Mouse (Mus musculus) G1E (cell line): ENCODE data around the gene Tmem104. TPM values are rescaled to one million over a fixed set of nuclear protein-coding genes. Genes with fewer than 3 reads are reported as not detected.

ENCODE experiments used
- ATAC-seq: 2 replicates; pipeline ENCODE4 v1.8.0; 2016; ENCODE audit warnings: mild to moderate bottlenecking; ENCODE audit not compliant: insufficient number of reproducible peaks, poor library complexity, low FRiP score, severe bottlenecking; ENCODE audit errors: extremely low read depth
- DNase-seq: peaks from one replicate; pipeline ENCODE4 v3.0.0; 2012; ENCODE audit warnings: low spot score
- H3K27me3 ChIP-seq: 2 replicates; pipeline ENCODE4 v1.6.1; 2012; ENCODE audit warnings: mild to moderate bottlenecking, low read length, inconsistent platforms; ENCODE audit not compliant: insufficient read depth
- H3K36me3 ChIP-seq: replicated peaks from 2 replicates; pipeline ENCODE3; 2012; ENCODE audit warnings: mild to moderate bottlenecking, inconsistent platforms
- H3K4me1 ChIP-seq: 2 replicates; pipeline ENCODE4 v1.6.1; 2012; ENCODE audit warnings: low read depth, low read length, inconsistent platforms, mixed read lengths; ENCODE audit not compliant: insufficient read depth
- H3K4me3 ChIP-seq: 2 replicates; pipeline ENCODE4 v1.5.1; 2012; ENCODE audit warnings: low read depth, mild to moderate bottlenecking, inconsistent platforms, low read length, moderate library complexity, mixed read lengths
- H3K9me3 ChIP-seq: replicated peaks from 2 replicates; pipeline ENCODE4 v1.6.1; 2012; ENCODE audit warnings: inconsistent platforms
- CTCF ChIP-seq: IDR thresholded peaks from 2 replicates; pipeline ENCODE4 v1.5.1; 2012; ENCODE audit warnings: low read depth, low read length, inconsistent platforms, mixed read lengths
- GATA1 ChIP-seq: IDR thresholded peaks from 2 replicates; pipeline ENCODE4 v1.6.1; 2012; ENCODE audit warnings: borderline replicate concordance, low read length, inconsistent platforms, mixed read lengths
- GATA2 ChIP-seq: IDR thresholded peaks from 2 replicates; pipeline ENCODE4 v1.6.1; 2012; ENCODE audit warnings: low read depth, low read length, inconsistent platforms, borderline replicate concordance
- POLR2AphosphoS5 ChIP-seq: IDR thresholded peaks from 2 replicates; pipeline ENCODE4 v1.6.1; 2012; ENCODE audit warnings: low read depth, low read length, inconsistent platforms; ENCODE audit not compliant: insufficient replicate concordance
- TAL1 ChIP-seq: conservative IDR thresholded peaks from 2 replicates; pipeline ENCODE4 v1.6.1; 2012; ENCODE audit warnings: low read depth, low read length, inconsistent platforms, mixed read lengths
- polyA plus RNA-seq: library from polyadenylated mRNA; stranded (reverse); fragments of >175 nt; gene quantifications from 2 replicates; pipeline ENCODE4 v1.2.3, GENCODE M21; 2012
- total RNA-seq, 2 experiments: library from RNA; stranded (forward) in 1 of 2; stranded (reverse) in 1 of 2; fragments of 200-1000 nt in 1 of 2; fragments of >200 nt in 1 of 2; fragmentation: Nextera tagmentation in 1 of 2; gene quantifications; 2 replicates each; pipeline ENCODE4 v1.2.3; 2014 to 2017

Gene Tmem104
- total and polyA plus RNA-seq, 3 experiments: 2.6 to 23.2 (median 14.7) TPM

DNA sequence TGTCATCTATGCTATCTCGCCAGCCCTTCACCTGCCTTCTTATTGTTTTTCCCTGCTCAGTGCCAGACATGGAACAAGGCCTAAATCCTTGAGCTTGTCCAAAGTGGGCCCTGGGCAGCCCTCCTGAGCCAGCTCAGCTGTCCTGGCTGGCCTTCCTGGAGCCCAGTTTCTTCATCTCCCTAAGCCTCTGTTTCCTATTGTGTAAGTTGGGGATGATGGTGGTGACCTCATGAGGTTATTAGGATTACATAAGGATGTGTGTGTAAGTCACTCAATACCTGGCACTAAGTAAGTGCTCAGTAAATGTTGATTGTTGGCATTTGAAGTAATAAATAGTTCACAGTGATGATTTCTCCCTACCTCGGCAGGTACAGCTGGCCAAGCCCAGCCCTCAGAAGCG lies 20.5 kb upstream of the Tmem104 start:
- ATAC-seq (no peak), DNase-seq (no peak)
- Histone ChIP-seq H3K9me3 (no peaks in the 10 kb centered on the region), H3K4me1 (peaks cover 74% of the 10 kb centered on the region), H3K27me3 (no peaks in the 10 kb centered on the region), H3K4me3 (no peak overlapping the region; the same call in 1 of the 2 replicates), H3K36me3 (peaks cover 70% of the 10 kb centered on the region)
- TF ChIP-seq TAL1 (no peak), POLR2AphosphoS5 (no peak), GATA1 (no peak), GATA2 (no peak), CTCF (no peak)

DNA sequence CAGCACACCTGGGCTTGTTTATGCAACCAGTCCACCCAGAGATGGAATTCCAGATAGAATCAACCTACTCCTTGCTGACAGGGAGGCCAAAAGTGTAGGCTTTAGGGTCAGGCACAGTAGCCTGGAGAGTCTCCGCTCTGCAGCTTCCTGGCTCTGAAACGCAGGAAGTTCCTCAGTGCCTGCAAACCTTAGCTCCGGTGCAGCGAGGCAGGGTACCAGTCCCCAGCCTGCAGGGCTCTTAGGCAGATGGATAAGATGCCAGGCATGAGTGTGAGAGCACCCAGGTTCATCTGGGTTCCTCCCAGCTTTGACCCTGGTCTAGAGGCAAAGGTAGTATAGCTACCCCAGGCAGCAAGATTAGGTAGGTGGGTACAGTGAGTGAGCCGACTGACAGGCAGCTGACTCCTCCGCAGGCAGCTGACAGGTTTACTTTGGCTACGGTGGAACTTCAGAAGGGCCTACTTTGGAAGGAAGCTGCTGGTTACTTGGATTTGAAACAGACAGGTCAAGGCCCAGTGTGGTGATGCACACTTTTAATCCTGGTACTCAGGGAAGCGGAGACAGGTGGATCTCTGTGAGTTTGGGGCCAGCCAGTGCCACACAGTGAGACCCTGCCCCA lies 19.5 kb upstream of the Tmem104 start:
- no peak for TF ChIP-seq GATA1
- TF ChIP-seq GATA2: no peak
- TF ChIP-seq POLR2AphosphoS5: no peak
- no peak for TF ChIP-seq TAL1
- TF ChIP-seq CTCF: no peak
- ATAC-seq: no peak
- DNase-seq: no peak
- H3K36me3 ChIP-seq: peaks cover 80% of the 10 kb centered on the region
- H3K27me3 ChIP-seq: no peaks in the 10 kb centered on the region
- H3K4me1 ChIP-seq: peaks cover 74% of the 10 kb centered on the region
- H3K4me3 ChIP-seq: no peak overlapping the region; the same call in 1 of the 2 replicates
- no peaks in the 10 kb centered on the region for H3K9me3 ChIP-seq

DNA sequence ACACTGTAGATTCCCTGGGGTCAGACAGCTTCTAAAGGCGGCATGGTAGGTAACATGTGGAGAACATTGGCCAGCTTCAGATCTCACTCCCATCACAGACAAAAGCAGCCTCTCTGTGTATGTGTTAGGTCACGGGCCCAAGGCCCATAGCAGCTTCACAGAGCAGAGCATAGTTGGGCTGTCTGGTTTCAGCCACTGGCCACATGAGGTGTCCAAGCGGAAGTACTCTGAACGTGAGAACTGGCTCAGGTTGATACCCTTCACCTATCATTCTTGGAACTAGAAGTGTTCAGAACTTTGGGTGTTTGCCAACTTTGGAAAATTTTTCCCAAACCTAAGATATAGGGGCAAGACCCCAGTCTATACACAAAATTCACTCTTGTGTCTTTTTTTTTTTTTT lies 17.9 kb upstream of the Tmem104 start:
- Histone ChIP-seq H3K9me3 (no peaks in the 10 kb centered on the region), H3K4me3 (no peak overlapping the region), H3K27me3 (no peaks in the 10 kb centered on the region), H3K36me3 (peaks cover 97% of the 10 kb centered on the region), H3K4me1 (peaks cover 89% of the 10 kb centered on the region)
- DNase-seq: no peak
- no peak for TF ChIP-seq CTCF
- no peak for TF ChIP-seq TAL1
- TF ChIP-seq POLR2AphosphoS5: no peak
- no peak for TF ChIP-seq GATA1
- TF ChIP-seq GATA2: no peak
- no peak for ATAC-seq

DNA sequence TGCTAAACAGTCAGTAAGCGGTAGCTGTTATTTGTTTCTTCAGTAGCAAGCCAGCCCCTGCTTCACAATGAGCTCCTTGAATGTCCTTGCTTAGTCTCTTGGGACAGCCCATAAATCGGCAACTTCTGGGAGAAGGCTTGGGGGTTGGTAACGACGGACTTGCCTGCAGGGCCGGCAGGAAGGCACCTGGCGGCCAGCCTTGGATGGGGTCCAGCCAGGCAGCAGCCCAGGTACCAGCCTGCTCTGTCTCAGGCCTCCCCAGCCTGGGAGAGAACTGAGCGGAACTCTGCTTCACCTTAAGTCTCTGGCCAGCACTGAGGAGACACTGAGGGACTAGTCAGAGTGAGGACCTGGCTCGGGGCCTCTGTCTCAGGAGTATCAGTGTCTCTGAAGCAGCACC lies 16.2 kb upstream of the Tmem104 start:
- no peak overlapping the region; the same call in 1 of the 2 replicates for H3K4me3 ChIP-seq
- no peaks in the 10 kb centered on the region for H3K9me3 ChIP-seq
- H3K4me1 ChIP-seq: peaks cover 84% of the 10 kb centered on the region
- H3K27me3 ChIP-seq: no peaks in the 10 kb centered on the region
- H3K36me3 ChIP-seq: peaks cover 98% of the 10 kb centered on the region
- DNase-seq (no peak), ATAC-seq (no peak)
- no peak for TF ChIP-seq CTCF
- no peak for TF ChIP-seq GATA1
- no peak for TF ChIP-seq POLR2AphosphoS5
- no peak for TF ChIP-seq TAL1
- no peak for TF ChIP-seq GATA2

DNA sequence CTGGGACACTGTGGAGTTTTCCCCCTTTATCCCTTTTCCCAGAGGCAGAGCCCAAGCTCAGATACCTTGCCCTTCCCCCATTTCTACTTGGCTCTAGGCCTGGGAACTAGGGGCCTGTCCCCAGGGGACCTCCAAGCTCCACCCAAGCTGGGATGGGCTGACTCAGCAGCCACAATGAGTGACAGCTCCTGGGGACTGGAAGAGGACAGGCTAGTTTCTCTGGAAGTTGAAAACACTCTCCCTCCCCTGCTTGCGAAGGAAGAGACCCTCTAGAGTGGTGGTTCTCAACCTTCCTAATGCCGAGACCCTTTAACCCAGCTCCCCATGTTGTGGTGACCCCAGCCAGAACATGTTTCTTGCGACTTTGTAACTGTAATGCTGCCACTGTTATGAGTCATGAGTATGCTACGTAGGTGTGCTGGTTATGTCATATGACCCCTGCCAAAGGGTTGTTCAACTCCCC lies 14.4 kb upstream of the Tmem104 start:
- Histone ChIP-seq H3K36me3 (peaks cover 99% of the 10 kb centered on the region), H3K4me1 (peaks cover 80% of the 10 kb centered on the region), H3K4me3 (peak overlapping the region; percentile 28; the same call in 1 of the 2 replicates), H3K27me3 (no peaks in the 10 kb centered on the region), H3K9me3 (no peaks in the 10 kb centered on the region)
- DNase-seq (peak; percentile 81), ATAC-seq (peak; percentile 78)
- TF ChIP-seq GATA2 (no peak), CTCF (no peak), GATA1 (no peak), TAL1 (no peak), POLR2AphosphoS5 (no peak)

DNA sequence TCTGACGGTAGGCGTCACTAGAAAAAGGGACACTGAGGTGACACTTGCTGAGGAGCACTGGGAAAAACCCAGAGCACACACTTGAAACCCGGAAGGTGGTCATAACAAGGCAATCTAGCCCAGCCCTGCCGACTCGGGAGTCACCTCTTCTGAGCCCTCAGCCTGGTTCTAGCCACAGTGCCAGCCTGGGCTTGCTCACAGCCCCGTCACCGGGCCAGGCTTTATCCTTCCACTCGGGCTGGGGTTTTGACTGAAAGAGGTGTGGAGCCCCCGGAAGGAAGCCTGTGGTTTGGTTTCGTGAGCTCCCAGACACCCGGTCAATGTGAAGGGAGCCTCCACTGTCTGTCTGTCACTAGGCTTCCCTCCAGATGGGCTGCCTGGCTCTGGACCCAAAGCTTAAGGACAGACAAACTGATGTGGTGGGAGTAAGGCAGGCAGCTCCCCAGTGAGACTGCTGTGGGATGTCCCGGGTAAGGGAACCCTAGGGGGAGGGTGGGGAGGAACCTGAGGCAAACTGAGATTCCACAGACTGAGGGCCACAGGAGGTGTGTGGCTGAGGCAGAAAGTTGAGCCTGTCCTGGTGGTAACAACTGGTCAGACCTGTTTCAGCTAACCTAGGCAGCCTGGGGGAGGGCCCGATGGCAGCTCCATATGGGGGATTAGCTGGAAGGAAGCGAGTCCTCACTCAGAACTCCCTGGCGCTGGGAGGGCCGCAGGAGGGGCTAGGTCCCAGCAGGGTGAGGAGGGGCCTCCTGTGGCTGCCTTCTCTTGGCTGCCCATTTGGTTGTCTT lies 13.5 kb upstream of the Tmem104 start:
- no peaks in the 10 kb centered on the region for H3K27me3 ChIP-seq
- TF ChIP-seq POLR2AphosphoS5 (no peak), GATA1 (no peak), TAL1 (no peak), CTCF (no peak), GATA2 (no peak)
- no peak overlapping the region; the same call in 1 of the 2 replicates for H3K4me3 ChIP-seq
- H3K36me3 ChIP-seq: peaks cover 99% of the 10 kb centered on the region
- H3K4me1 ChIP-seq: peaks cover 75% of the 10 kb centered on the region
- H3K9me3 ChIP-seq: no peaks in the 10 kb centered on the region
- ATAC-seq (no peak), DNase-seq (no peak)
